Mouse (Mus musculus) forebrain, postnatal 0 days (tissue): ENCODE results near the gene Phldb1. TPM values are rescaled to one million over a fixed set of nuclear protein-coding genes. Genes with fewer than 3 reads are reported as not detected.
"Not testable (repeated sequence)": the region's sequence is repeated elsewhere in the genome, so short reads cannot be mapped to it uniquely, and the experiment has no call there.

Source experiments
- ATAC-seq: fragments of 200-750 bp; cut with Nextera tagmentation; 2 replicates; pipeline ENCODE4 v1.8.0; 2017; ENCODE audit warnings: mild to moderate bottlenecking, moderate library complexity
- DNase-seq: peaks from one replicate; pipeline ENCODE4 v3.0.0-alpha.2; 2015
- H3K27ac ChIP-seq: fragments of 300-500 bp; sonication (generic); 2 replicates; pipeline ENCODE4 v1.5.1; 2014; ENCODE audit warnings: low read depth, mild to moderate bottlenecking, antibody characterized with exemption, low read length, moderate library complexity, mixed read lengths
- H3K27me3 ChIP-seq: fragments of 300-500 bp; sonication (generic); 2 replicates; pipeline ENCODE4 v1.6.1; 2014; ENCODE audit warnings: mild to moderate bottlenecking, low read length, mixed read lengths; ENCODE audit not compliant: insufficient read depth
- H3K36me3 ChIP-seq: fragments of 300-500 bp; sonication (generic); 2 replicates; pipeline ENCODE4 v1.6.1; 2014; ENCODE audit warnings: mild to moderate bottlenecking, moderate library complexity; ENCODE audit not compliant: insufficient read depth
- H3K4me1 ChIP-seq: fragments of 300-500 bp; sonication (generic); 2 replicates; pipeline ENCODE4 v1.6.1; 2014; ENCODE audit warnings: antibody characterized with exemption; ENCODE audit not compliant: insufficient read depth
- H3K4me2 ChIP-seq: fragments of 300-500 bp; sonication (generic); 2 replicates; pipeline ENCODE4 v1.6.1; 2014; ENCODE audit warnings: low read depth, mild to moderate bottlenecking, moderate library complexity
- H3K4me3 ChIP-seq: fragments of 300-500 bp; sonication (generic); 2 replicates; pipeline ENCODE4 v1.5.1; 2014; ENCODE audit warnings: low read depth, low read length, mixed read lengths
- H3K9ac ChIP-seq: fragments of 300-500 bp; sonication (generic); 2 replicates; pipeline ENCODE4 v1.6.1; 2014; ENCODE audit warnings: mild to moderate bottlenecking
- H3K9me3 ChIP-seq: fragments of 300-500 bp; sonication (generic); 2 replicates; pipeline ENCODE4 v1.6.1; 2016; ENCODE audit warnings: low read length
- CTCF ChIP-seq: sonication (generic); IDR thresholded peaks from 2 replicates; pipeline ENCODE4 v1.5.1; 2016; ENCODE audit warnings: antibody characterized with exemption, control low read depth, low read depth
- WGBS: fragments of 180-500 bp; shearing (Covaris S2); extraction: QIAGEN DNeasy Blood & Tissue Kit; methylation state at CpG from one replicate; pipeline ENCODE4 v1.1.7; 2014; 5-methylcytosine and 5-hydroxymethylcytosine counted together
- polyA plus RNA-seq: library from polyadenylated mRNA; unstranded; fragments of >200 nt; fragmentation: Nextera tagmentation; extraction: Ambion mirVana; gene quantifications from 2 replicates; pipeline ENCODE4 v1.2.1, GENCODE M21; 2015
- total RNA-seq: library from RNA; depleted of rRNA; stranded (reverse); fragments of >200 nt; gene quantifications from 2 replicates; pipeline ENCODE4 v1.2.3, GENCODE M21; 2014

Phldb1 gene
- total and polyA plus RNA-seq, 2 experiments from 2014 or later, result 34.3 to 129 TPM

- Histone ChIP-seq H3K27ac (no peak overlapping the region), H3K9me3 (no peaks in the 10 kb centered on the region), H3K4me1 (no peaks in the 10 kb centered on the region), H3K4me3 (no peak overlapping the region), H3K4me2 (no peak overlapping the region), H3K36me3 (no peaks in the 10 kb centered on the region), H3K9ac (no peak overlapping the region), H3K27me3 (no peaks in the 10 kb centered on the region)
- DNase-seq (no peak), ATAC-seq (no peak)
- 76% methylated on average over 15 of the region's 15 CpGs for WGBS
- no peak for TF ChIP-seq CTCF
Observed at GRCm38 (mm10) chr9:44645924-44646323, 89.1 kb downstream of the Phldb1 start.

GRCm38 (mm10) chr9:44645481-44645880, 89.5 kb downstream of the Phldb1 start:
- DNase-seq (no peak), ATAC-seq (no peak)
- no peak overlapping the region for H3K9ac ChIP-seq
- H3K27ac ChIP-seq, result no peak overlapping the region
- H3K4me3 ChIP-seq, result no peak overlapping the region
- H3K9me3 ChIP-seq, result no peaks in the 10 kb centered on the region
- no peaks in the 10 kb centered on the region for H3K27me3 ChIP-seq
- WGBS, result 73% methylated on average over 5 of the region's 5 CpGs
- TF ChIP-seq CTCF, result no peak
- H3K36me3 ChIP-seq, result no peaks in the 10 kb centered on the region
- no peak overlapping the region for H3K4me2 ChIP-seq
- H3K4me1 ChIP-seq, result no peaks in the 10 kb centered on the region

- Histone ChIP-seq H3K27me3 (no peaks in the 10 kb centered on the region), H3K4me3 (no peak overlapping the region), H3K4me2 (no peak overlapping the region), H3K36me3 (no peaks in the 10 kb centered on the region), H3K9ac (no peak overlapping the region), H3K4me1 (no peaks in the 10 kb centered on the region), H3K27ac (no peak overlapping the region), H3K9me3 (no peaks in the 10 kb centered on the region)
- no peak for ATAC-seq
- WGBS, result 94% methylated on average over 2 of the region's 2 CpGs
- no peak for DNase-seq
- TF ChIP-seq CTCF, result no peak
Observed at GRCm38 (mm10) chr9:44644186-44644585, 90.8 kb downstream of the Phldb1 start.

- Histone ChIP-seq H3K9me3 (no peaks in the 10 kb centered on the region), H3K4me2 (no peak overlapping the region), H3K4me1 (no peaks in the 10 kb centered on the region), H3K9ac (no peak overlapping the region), H3K27ac (no peak overlapping the region), H3K27me3 (no peaks in the 10 kb centered on the region), H3K36me3 (peaks cover 6% of the 10 kb centered on the region), H3K4me3 (no peak overlapping the region)
- 96% methylated on average over 7 of the region's 7 CpGs for WGBS
- ATAC-seq (no peak), DNase-seq (no peak)
- TF ChIP-seq CTCF, result no peak
Observed at GRCm38 (mm10) chr9:44643103-44643502, 91.9 kb downstream of the Phldb1 start.

- DNase-seq (no peak), ATAC-seq (no peak)
- Histone ChIP-seq H3K4me3 (no peak overlapping the region), H3K4me2 (no peak overlapping the region), H3K36me3 (peaks cover 21% of the 10 kb centered on the region), H3K27ac (no peak overlapping the region), H3K4me1 (no peaks in the 10 kb centered on the region), H3K9me3 (no peaks in the 10 kb centered on the region), H3K9ac (no peak overlapping the region), H3K27me3 (no peaks in the 10 kb centered on the region)
- no peak for TF ChIP-seq CTCF
- WGBS, result 90% methylated on average over 2 of the region's 2 CpGs
Observed at GRCm38 (mm10) chr9:44641616-44642015, 93.4 kb downstream of the Phldb1 start.

GRCm38 (mm10) chr9:44640646-44641357, 94.2 kb downstream of the Phldb1 start:
- Histone ChIP-seq H3K4me2 (no peak overlapping the region), H3K4me3 (no peak overlapping the region), H3K4me1 (no peaks in the 10 kb centered on the region), H3K9me3 (no peaks in the 10 kb centered on the region), H3K36me3 (peaks cover 29% of the 10 kb centered on the region), H3K27ac (no peak overlapping the region), H3K27me3 (no peaks in the 10 kb centered on the region), H3K9ac (no peak overlapping the region)
- ATAC-seq, result peak; percentile 38; the same call in 1 of the 2 replicates
- WGBS, result 80% methylated on average over 3 of the region's 3 CpGs
- peak; percentile 31; the same call in 1 of the 2 replicates for TF ChIP-seq CTCF
- no peak for DNase-seq

GRCm38 (mm10) chr9:44640028-44640427, 95.0 kb downstream of the Phldb1 start:
- H3K4me2 ChIP-seq, H3K27me3 ChIP-seq, H3K4me1 ChIP-seq, H3K27ac ChIP-seq, H3K4me3 ChIP-seq, ATAC-seq, H3K9me3 ChIP-seq, H3K9ac ChIP-seq, DNase-seq: not testable (repeated sequence)
- peaks cover 37% of the 10 kb centered on the region for H3K36me3 ChIP-seq
- WGBS, result 98% methylated on average over 1 of the region's 1 CpGs

- 86% methylated on average over 9 of the region's 9 CpGs for WGBS
- H3K4me2 ChIP-seq, H3K9ac ChIP-seq, H3K27ac ChIP-seq, H3K9me3 ChIP-seq, H3K27me3 ChIP-seq, H3K4me3 ChIP-seq, DNase-seq, ATAC-seq, H3K4me1 ChIP-seq: not testable (repeated sequence)
- H3K36me3 ChIP-seq, result peaks cover 49% of the 10 kb centered on the region
Observed at GRCm38 (mm10) chr9:44638726-44639125, 96.3 kb downstream of the Phldb1 start.
